Mouse (Mus musculus) T-helper 1 cell (primary cell): ENCODE data around the gene Nfya.

Source experiments
- in situ Hi-C: fragments of 300-600 bp; cut with MboI, MseI; formaldehyde crosslinking; loops from one replicate; pipeline ENCODE4 v1.15.1; 2025; ENCODE audit warnings: high pct_unique_total_duplicates

The Nfya gene

GRCm38 (mm10) chr17:48431054-48431453 lies 21.3 kb upstream of the Nfya start:
- in situ Hi-C loops, result no loop called here

- in situ Hi-C loops, result no loop called here
These were observed 20.7 kb upstream of the Nfya start for GRCm38 (mm10) chr17:48430394-48430793.

DNA sequence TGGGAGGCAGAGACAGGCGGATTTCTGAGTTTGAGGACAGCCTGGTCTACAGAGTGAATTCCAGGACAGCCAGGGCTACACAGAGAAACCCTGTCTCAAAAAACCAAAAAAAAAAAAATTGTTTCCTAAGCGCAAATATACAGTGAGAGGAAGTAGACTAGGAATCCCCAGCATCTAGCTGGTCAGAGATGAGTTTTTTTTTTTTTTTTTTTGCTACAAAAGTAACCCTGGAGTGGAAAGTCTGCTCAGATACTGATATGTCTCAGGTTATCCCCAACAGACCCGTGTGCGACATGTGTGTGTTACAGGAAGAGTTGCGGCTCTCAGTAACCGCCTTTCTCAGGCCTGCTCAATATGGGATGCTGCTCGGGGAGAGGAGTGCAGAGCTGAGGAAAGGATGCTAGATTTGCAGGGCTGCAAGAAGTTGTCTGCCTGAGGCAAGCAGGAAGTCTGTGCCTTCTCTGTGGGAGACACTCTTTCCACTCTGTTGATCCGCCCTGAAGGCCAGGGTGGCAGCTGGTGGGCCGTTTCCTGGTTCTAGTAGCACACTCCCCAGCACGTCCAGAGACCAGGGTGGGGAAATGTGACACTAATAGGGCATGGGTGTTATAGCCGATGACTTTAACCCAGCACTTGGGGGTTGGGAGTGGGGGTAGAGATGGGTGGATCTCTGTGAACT lies 18.3 kb upstream of the Nfya start:
- in situ Hi-C loops, result no loop called here

DNA sequence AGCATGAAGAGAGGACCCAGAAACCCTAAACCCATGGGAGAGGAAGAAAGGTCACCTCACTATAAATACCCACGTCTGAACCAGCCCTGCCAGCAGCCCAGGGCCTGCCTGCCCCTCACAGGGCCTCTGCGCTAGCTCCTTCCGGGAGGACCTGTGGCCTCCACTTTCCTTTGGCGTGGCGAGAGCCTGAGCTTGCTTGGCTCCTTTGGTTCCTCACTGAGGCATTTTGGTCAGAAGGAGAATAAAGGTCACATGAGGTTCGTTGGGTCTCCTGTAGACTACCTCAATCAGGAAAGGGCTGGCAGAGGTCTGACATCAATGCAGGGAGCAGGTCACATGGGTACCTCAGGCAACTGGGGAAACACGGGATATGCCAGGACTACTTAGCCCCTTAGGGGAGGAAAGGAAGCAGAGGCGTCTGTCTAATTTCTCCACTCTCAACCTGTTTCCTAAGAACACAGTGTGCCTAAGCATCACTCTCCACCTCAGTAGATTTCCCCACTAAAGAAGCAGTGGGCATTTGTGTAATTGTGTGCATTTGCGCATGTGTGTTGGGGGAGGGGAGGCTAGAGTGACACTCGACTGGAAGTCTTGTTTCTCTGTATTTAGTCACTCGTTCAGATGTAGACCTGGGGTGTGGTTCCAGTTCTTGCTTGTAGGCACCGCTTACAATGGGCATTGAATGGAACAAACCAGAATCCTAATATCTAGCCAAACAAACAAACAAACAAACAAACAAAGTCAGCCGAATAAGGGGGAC lies 17.5 kb upstream of the Nfya start:
- in situ Hi-C loops, result no loop called here

- in situ Hi-C loops, result no loop called here
These were observed 16.3 kb upstream of the Nfya start for GRCm38 (mm10) chr17:48425823-48426612.

DNA sequence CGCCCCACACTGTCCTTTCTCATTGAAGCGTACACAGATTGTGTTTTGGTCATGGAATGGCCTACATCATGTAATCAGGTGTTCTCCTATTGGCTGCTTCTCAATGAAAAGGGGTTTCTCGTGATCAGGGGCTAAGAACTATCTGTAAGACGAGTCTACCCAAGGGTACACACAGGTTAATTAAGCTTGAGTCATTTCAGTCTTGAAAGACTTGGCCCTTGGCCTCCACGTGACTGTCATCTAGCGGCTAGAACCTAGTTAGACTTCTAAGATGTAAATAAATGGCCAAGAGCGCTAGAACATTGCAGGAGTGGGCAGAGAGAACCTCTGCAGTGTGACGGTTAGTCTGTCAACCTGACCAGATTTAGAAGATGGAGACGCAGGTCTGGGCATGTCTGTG lies 14.5 kb upstream of the Nfya start:
- in situ Hi-C loops, result loop anchor here (25.0 kb wide), 2 partner anchors 912 to 1537 kb away; partner anchors contain the start of genes Ccnd3, Taf8 and Tbcc

DNA sequence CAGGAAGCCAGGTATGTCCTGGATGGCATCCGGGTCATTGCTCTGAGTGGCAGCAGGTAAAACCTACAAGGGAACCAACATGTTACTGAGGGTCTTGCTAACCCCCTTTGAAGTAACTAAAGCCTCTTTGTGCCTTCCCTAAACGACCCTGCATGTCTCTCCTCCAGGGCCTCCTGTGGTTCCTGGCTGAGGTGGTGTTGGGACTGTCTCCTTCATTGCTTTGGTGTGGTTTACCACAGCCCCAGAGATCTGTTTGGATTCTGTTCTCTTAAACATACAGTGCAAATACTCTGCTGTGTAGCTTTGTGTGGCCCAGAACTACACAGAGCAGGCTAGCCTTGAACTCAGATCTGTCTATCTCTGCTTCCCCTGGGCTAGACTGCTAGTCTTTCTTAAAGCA lies 9.9 kb upstream of the Nfya start:
- in situ Hi-C loops, result loop anchor here (25.0 kb wide), 2 partner anchors 907 to 1532 kb away; partner anchors contain the start of genes Ccnd3, Taf8 and Tbcc

GRCm38 (mm10) chr17:48418781-48419180 lies 9.1 kb upstream of the Nfya start:
- in situ Hi-C loops, result loop anchor here (25.0 kb wide), 2 partner anchors 906 to 1531 kb away; partner anchors contain the start of genes Ccnd3, Taf8 and Tbcc

GRCm38 (mm10) chr17:48418174-48418573 lies 8.5 kb upstream of the Nfya start:
- in situ Hi-C loops, result loop anchor here (25.0 kb wide), 2 partner anchors 906 to 1531 kb away; partner anchors contain the start of genes Ccnd3, Taf8 and Tbcc

DNA sequence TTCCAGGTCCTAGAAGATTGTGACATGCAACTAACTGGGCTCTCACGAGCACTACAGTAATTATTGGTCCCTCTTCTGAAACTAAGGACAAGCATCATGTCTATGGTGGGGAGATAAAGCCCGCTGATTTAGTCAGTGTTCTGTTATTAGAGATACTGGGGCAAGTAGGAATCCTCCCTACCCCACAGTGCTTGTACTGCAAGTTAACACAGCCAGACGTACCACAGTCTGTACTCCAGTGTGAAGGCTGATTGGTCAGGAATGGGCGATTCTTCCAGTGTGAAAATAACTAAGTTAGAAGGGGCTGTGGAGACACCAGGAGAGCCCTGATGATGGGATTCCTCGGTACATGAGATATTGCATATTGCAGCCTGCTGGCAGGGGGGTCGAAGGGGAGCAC lies 7.8 kb upstream of the Nfya start:
- in situ Hi-C loops, result loop anchor here (25.0 kb wide), 2 partner anchors 905 to 1530 kb away; partner anchors contain the start of genes Ccnd3, Taf8 and Tbcc

DNA sequence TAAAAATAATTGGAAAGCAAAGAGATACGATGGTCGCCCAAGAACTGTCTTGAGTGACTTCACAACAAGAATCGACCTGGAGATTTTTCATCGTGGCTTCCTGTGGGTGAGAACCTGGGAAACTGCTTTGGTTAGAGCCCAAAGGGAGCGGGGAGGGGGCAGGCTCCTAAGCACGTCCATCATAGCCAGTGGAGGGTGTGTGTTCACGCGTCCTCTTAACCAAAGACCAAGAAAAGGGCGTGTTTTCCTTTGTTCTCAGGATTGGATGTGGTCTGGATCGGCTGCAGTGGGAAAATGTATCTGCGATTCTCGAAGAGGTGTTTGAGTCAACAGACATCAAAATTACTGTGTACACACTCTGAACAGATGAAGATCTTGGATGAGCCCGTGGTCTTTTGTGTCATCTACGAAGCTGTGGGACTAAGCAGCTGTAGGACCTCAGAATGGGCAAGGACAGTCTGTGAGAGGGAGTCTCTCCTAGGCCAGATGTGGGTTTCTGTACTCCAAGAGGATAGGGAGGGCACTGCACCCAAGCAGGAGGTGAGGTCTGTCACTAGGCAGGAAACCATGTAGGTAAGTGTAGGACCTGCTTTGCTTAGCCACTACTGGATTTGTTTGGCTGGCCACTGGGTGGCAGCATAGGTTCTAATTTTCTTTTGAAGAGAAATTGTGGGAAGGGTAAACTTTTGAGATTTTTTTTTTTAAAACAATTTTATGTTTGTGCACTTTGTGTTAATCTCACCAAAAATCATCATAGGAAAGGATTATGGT lies 6.9 kb upstream of the Nfya start:
- in situ Hi-C loops, result loop anchor here (25.0 kb wide), 2 partner anchors 904 to 1529 kb away; partner anchors contain the start of genes Ccnd3, Taf8 and Tbcc

GRCm38 (mm10) chr17:48416011-48416410 lies 6.3 kb upstream of the Nfya start:
- in situ Hi-C loops, result loop anchor here (25.0 kb wide), 2 partner anchors 904 to 1529 kb away; partner anchors contain the start of genes Ccnd3, Taf8 and Tbcc

- in situ Hi-C loops, result loop anchor here (25.0 kb wide), 2 partner anchors 899 to 1524 kb away; partner anchors contain the start of genes Ccnd3, Taf8 and Tbcc
These were observed 1.5 kb upstream of the Nfya start for GRCm38 (mm10) chr17:48411241-48411640.

- in situ Hi-C loops, result loop anchor here (25.0 kb wide), 2 partner anchors 898 to 1523 kb away; partner anchors contain the start of genes Ccnd3, Taf8 and Tbcc
These were observed 636 bp upstream of the Nfya start for GRCm38 (mm10) chr17:48410299-48410785.

- in situ Hi-C loops, result loop anchor here (25.0 kb wide), 2 partner anchors 896 to 1521 kb away; partner anchors contain the start of genes Ccnd3, Taf8 and Tbcc
These were observed 997 bp downstream of the Nfya start for GRCm38 (mm10) chr17:48408526-48409291.

DNA sequence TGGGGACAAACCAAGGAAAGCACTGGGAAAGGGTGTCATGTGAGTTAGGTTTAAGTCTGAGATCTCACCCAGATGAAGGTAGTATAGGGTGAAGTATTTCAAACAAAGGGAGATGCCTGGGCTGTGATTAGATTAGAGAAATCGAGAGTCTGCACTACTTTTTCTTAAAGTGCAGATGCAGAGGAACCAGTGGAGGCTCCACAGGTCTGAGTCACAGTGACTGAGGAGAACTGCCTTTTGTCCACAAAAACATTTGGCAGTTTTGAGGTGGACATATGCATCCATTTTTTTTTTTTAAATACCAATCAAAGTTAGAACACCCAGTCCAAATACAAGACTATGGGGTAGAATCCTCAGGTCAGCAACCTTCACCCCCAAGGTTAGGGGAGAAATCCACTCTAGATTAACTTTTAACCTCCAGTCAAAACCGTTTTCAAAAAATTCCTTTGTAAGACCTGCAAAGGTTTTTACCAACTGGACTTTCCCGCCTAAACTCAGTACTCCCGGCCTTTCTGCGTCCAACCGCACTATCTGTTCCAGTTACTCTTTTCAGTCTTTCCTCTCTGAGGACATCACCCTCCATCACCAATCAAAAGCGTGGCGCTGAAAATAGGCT lies 1.7 kb downstream of the Nfya start:
- in situ Hi-C loops, result loop anchor here (25.0 kb wide), 2 partner anchors 896 to 1521 kb away; partner anchors contain the start of genes Ccnd3, Taf8 and Tbcc

- in situ Hi-C loops, result loop anchor here (25.0 kb wide), 2 partner anchors 895 to 1520 kb away; partner anchors contain the start of genes Ccnd3, Taf8 and Tbcc
These were observed 2.6 kb downstream of the Nfya start for GRCm38 (mm10) chr17:48407154-48407553.

- in situ Hi-C loops, result loop anchor here (25.0 kb wide), 2 partner anchors 892 to 1517 kb away; partner anchors contain the start of genes Ccnd3, Taf8 and Tbcc
These were observed 5.0 kb downstream of the Nfya start for GRCm38 (mm10) chr17:48404706-48405105.

DNA sequence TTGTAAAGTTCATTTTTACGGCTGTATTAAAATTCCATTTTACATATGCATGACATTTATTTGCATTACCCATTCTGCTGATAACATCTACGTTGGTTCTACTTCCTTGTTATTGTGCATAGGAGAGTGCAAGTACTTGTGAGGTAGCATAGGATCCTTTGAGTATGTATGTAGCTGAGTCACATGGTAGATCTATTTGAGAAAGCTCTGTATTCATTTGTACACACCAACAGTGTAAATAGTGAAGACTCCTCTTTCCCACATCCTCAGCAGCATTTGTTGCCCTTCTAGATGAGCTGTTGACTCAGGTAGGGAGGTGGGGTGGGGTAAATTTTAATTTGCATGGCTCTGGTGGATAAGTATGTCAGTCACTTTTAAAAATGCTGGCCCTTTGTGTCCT lies 5.9 kb downstream of the Nfya start:
- in situ Hi-C loops, result loop anchor here (25.0 kb wide), 2 partner anchors 892 to 1517 kb away; partner anchors contain the start of genes Ccnd3, Taf8 and Tbcc
